Comparison of ENCODE assay signal across 12 mouse cellular contexts in genomic region chr10:41500941-41501340, GRCm38 (mm10). TPM values are rescaled to one million over a fixed set of nuclear protein-coding genes. Genes with fewer than 3 reads are reported as not detected.
DNase-seq lines count a peak whose midpoint lies in the region; ATAC-seq and TF ChIP-seq lines count a peak whose summit lies in the region.
"Had no signal": no experiment of that assay in that cellular context is flagged by ENCODE, and none has a peak within 500 bp of the region (broad histone marks: within the 10 kb centered on the region; RNA-seq: fewer than 3 reads in every experiment).

No protein-coding gene starts in this region.

- H3K36me3 ChIP-seq in liver, adult 2 months (ENCODE audit: control insufficient read depth, insufficient read depth, low read length): no peaks in the 10 kb centered on the region
- H3K36me3 ChIP-seq in liver, embryonic 11.5 days (ENCODE audit: control insufficient read depth, insufficient read depth, low read length): no peaks in the 10 kb centered on the region
- H3K36me3 ChIP-seq: embryonic facial prominence, embryonic 15.5 days had no signal

- TF ChIP-seq CTCF in liver, adult 2 months (IDR thresholded peaks at IDR 0.05; ENCODE audit: low read depth, low read length): no peak

- no peaks in the 10 kb centered on the region for H3K9me3 ChIP-seq in liver, embryonic 11.5 days (ENCODE audit: control insufficient read depth, low read length)
- H3K9me3 ChIP-seq: embryonic facial prominence, embryonic 15.5 days had no signal

- no peak for TF ChIP-seq POLR2A in liver, adult 2 months (IDR thresholded peaks at IDR 0.05; ENCODE audit: extremely low read depth, insufficient read depth, low read length)

- no peak overlapping the region for H3K4me2 ChIP-seq in liver, embryonic 11.5 days
- H3K4me2 ChIP-seq: embryonic facial prominence, embryonic 15.5 days had no signal

- ATAC-seq in liver, embryonic 11.5 days (replicated peaks; ENCODE audit: low FRiP score): no peak

- no peak overlapping the region for H3K4me3 ChIP-seq in liver, adult 2 months (ENCODE audit: insufficient read depth, low read depth, low read length)
- no peak overlapping the region for H3K4me3 ChIP-seq in liver, embryonic 11.5 days (ENCODE audit: low read depth, low read length)
- H3K4me3 ChIP-seq: embryonic facial prominence, embryonic 15.5 days had no signal

- 25% methylated on average over 4 of the region's 4 CpGs for WGBS in liver, adult 2 months
- WGBS in liver, embryonic 11.5 days: 64% methylated on average over 4 of the region's 4 CpGs

- no peak overlapping the region for H3K9ac ChIP-seq in liver, adult 2 months (ENCODE audit: low read depth, low read length)
- no peak overlapping the region for H3K9ac ChIP-seq in liver, embryonic 11.5 days (ENCODE audit: low read depth, low read length)
- H3K9ac ChIP-seq: embryonic facial prominence, embryonic 15.5 days had no signal

- peak; percentile 44 to 46 for DNase-seq in frontal cortex, adult 2 months (ENCODE audit: extremely low spot score in 1 of 2, low spot score in 1 of 2)
- no peak for DNase-seq in frontal cortex, postnatal 25 days (ENCODE audit: low spot score in 2 of 2)
- DNase-seq in liver, adult 2 months (ENCODE audit: extremely low read depth, low read depth, low spot score): peak; percentile 92
- DNase-seq in liver, embryonic 11.5 days (ENCODE audit: low spot score): no peak
- DNase-seq in adrenal gland, postnatal 36 days: peak; percentile 68 to 76
- DNase-seq in kidney, postnatal 10 days: peak; percentile 48
- DNase-seq in spleen, postnatal 14 days (ENCODE audit: low spot score in 2 of 2): no peak
- no peak for DNase-seq in cerebellum, adult 9-10 months
- DNase-seq: thymus, postnatal 25 days had no signal

- no peak overlapping the region for H3K27ac ChIP-seq in liver, adult 2 months (replicated peaks; ENCODE audit: insufficient read depth, low read depth, low read length)
- H3K27ac ChIP-seq in liver, embryonic 11.5 days (ENCODE audit: low read depth, low read length): no peak overlapping the region
- H3K27ac ChIP-seq: embryonic facial prominence, embryonic 15.5 days; macrophage had no signal

- peaks cover 4% of the 10 kb centered on the region; the same call in 1 of the 2 replicates for H3K4me1 ChIP-seq in liver, adult 2 months (ENCODE audit: control insufficient read depth, insufficient read depth, low read length)
- H3K4me1 ChIP-seq in liver, embryonic 11.5 days (replicated peaks; ENCODE audit: control insufficient read depth, insufficient read depth, low read length): no peaks in the 10 kb centered on the region
- H3K4me1 ChIP-seq: embryonic facial prominence, embryonic 15.5 days had no signal

- no peaks in the 10 kb centered on the region for H3K79me2 ChIP-seq in liver, adult 2 months (ENCODE audit: control insufficient read depth, insufficient read depth, low read length)

- H3K27me3 ChIP-seq in liver, adult 2 months (ENCODE audit: control insufficient read depth, insufficient read depth, low read length): no peaks in the 10 kb centered on the region
- no peaks in the 10 kb centered on the region for H3K27me3 ChIP-seq in liver, embryonic 11.5 days (replicated peaks; ENCODE audit: control insufficient read depth, insufficient read depth, low read length)
- H3K27me3 ChIP-seq: CH12.LX; embryonic facial prominence, embryonic 15.5 days had no signal

RNA-seq across cellular contexts. Expression of gene Ppil6, which starts 10.7 kb away (rescaled TPM):
- 3.5 and 4.3 TPM in 2 replicates for polyA plus RNA-seq in frontal cortex, adult 2 months (2012; rRNA removed)
- total RNA-seq in liver, adult 2 months (2014; rRNA removed): 0.94 and 1.1 TPM in 2 replicates
- 0.09 and 0.26 TPM in 2 replicates for polyA plus RNA-seq in liver, adult 2 months (2012; rRNA removed)
- 0.25 TPM in 1 of 2 replicates, not detected in the other for polyA plus RNA-seq in liver, embryonic 11.5 days (2014; fragmentation: Nextera tagmentation; extraction: Ambion mirVana)
- 1 to 10 TPM in 1 of 2 experiments, under 1 TPM in 1; 0.50 to 1.2 TPM for total RNA-seq in adrenal gland, postnatal 36 days (2021)
- total RNA-seq: CH12.LX had no signal
- polyA plus RNA-seq: macrophage had no signal

RNA-seq across cellular contexts. Expression of gene Smpd2, which starts 10.8 kb away (rescaled TPM):
- polyA plus RNA-seq in frontal cortex, adult 2 months (2012; rRNA removed): 39.7 and 41.0 TPM in 2 replicates
- total RNA-seq in liver, adult 2 months (2014; rRNA removed): 29.3 and 30.8 TPM in 2 replicates
- 47.6 and 51.5 TPM in 2 replicates for polyA plus RNA-seq in liver, adult 2 months (2012; rRNA removed)
- polyA plus RNA-seq in liver, embryonic 11.5 days (2014; fragmentation: Nextera tagmentation; extraction: Ambion mirVana): 21.8 and 25.3 TPM in 2 replicates
- 10 to 100 TPM; 20.5 to 27.0 TPM for total RNA-seq in adrenal gland, postnatal 36 days (2021)

RNA-seq across cellular contexts. Expression of gene Cd164, which starts 18.3 kb away (rescaled TPM):
- polyA plus RNA-seq in frontal cortex, adult 2 months (2012; rRNA removed): 57.4 and 65.6 TPM in 2 replicates
- 139 and 155 TPM in 2 replicates for total RNA-seq in liver, adult 2 months (2014; rRNA removed)
- polyA plus RNA-seq in liver, adult 2 months (2012; rRNA removed): 161 and 182 TPM in 2 replicates
- polyA plus RNA-seq in liver, embryonic 11.5 days (2014; fragmentation: Nextera tagmentation; extraction: Ambion mirVana): 122 and 142 TPM in 2 replicates
- 100 to 1,000 TPM; 215 to 243 TPM for total RNA-seq in adrenal gland, postnatal 36 days (2021)

RNA-seq across cellular contexts. Expression of gene Mical1, which starts 24.8 kb away (rescaled TPM):
- 15.2 and 18.1 TPM in 2 replicates for polyA plus RNA-seq in frontal cortex, adult 2 months (2012; rRNA removed)
- total RNA-seq in liver, adult 2 months (2014; rRNA removed): 0.55 and 0.94 TPM in 2 replicates
- 0.82 and 3.7 TPM in 2 replicates for polyA plus RNA-seq in liver, adult 2 months (2012; rRNA removed)
- 19.3 and 19.8 TPM in 2 replicates for polyA plus RNA-seq in liver, embryonic 11.5 days (2014; fragmentation: Nextera tagmentation; extraction: Ambion mirVana)
- 1 to 10 TPM; 7.8 to 9.8 TPM for total RNA-seq in adrenal gland, postnatal 36 days (2021)

RNA-seq across cellular contexts. Expression of gene Zbtb24, which starts 50.8 kb away (rescaled TPM):
- 16.8 and 19.4 TPM in 2 replicates for polyA plus RNA-seq in frontal cortex, adult 2 months (2012; rRNA removed)
- total RNA-seq in liver, adult 2 months (2014; rRNA removed): 10.6 and 11.1 TPM in 2 replicates
- 7.6 and 10.5 TPM in 2 replicates for polyA plus RNA-seq in liver, adult 2 months (2012; rRNA removed)
- 10.8 and 11.5 TPM in 2 replicates for polyA plus RNA-seq in liver, embryonic 11.5 days (2014; fragmentation: Nextera tagmentation; extraction: Ambion mirVana)
- 10 to 100 TPM; 16.9 to 19.9 TPM for total RNA-seq in adrenal gland, postnatal 36 days (2021)

Comparison
In these comparisons a context has a peak if more than half of its experiments do, and no peak if none do; other contexts are left out.
1. DNase-seq: peak in frontal cortex, adult 2 months (2 of 2), liver, adult 2 months (single experiment), adrenal gland, postnatal 36 days (2 of 2) and kidney, postnatal 10 days (single experiment); none in frontal cortex, postnatal 25 days (0 of 2), liver, embryonic 11.5 days (single experiment), spleen, postnatal 14 days (0 of 2) and cerebellum, adult 9-10 months (single experiment).